Mouse (Mus musculus) C2C12 (cell line): ENCODE measurements around the gene Rsu1. TPM values are rescaled to one million over a fixed set of nuclear protein-coding genes. Genes with fewer than 3 reads are reported as not detected.

Source experiments
- H3K27me3 ChIP-seq: one replicate; pipeline ENCODE4 v1.6.1; 2011; ENCODE audit not compliant: control insufficient read depth, insufficient read depth, insufficient read length
- H3K36me3 ChIP-seq: one replicate; pipeline ENCODE4 v1.6.1; 2011; ENCODE audit not compliant: control insufficient read depth, insufficient read depth
- H3K4me3 ChIP-seq: one replicate; pipeline ENCODE4 v1.5.1; 2011; ENCODE audit warnings: mild to moderate bottlenecking, control low read depth; ENCODE audit not compliant: poor library complexity, insufficient read depth, severe bottlenecking
- H3K79me2 ChIP-seq: one replicate; pipeline ENCODE4 v1.6.1; 2011; ENCODE audit not compliant: control insufficient read depth, insufficient read depth
- H3K79me3 ChIP-seq: one replicate; pipeline ENCODE4 v1.6.1; 2011; ENCODE audit warnings: low read depth, control low read depth
- H3ac ChIP-seq: one replicate; pipeline ENCODE3; 2011; ENCODE audit warnings: low read depth; ENCODE audit not compliant: control insufficient read depth, insufficient read length
- CEBPB ChIP-seq: IDR thresholded peaks from one replicate; pipeline ENCODE4 v1.6.1; 2011; ENCODE audit warnings: low read depth, mild to moderate bottlenecking, control low read depth, moderate library complexity
- CTCF ChIP-seq: IDR thresholded peaks from one replicate; pipeline ENCODE4 v1.5.1; 2011; ENCODE audit not compliant: control insufficient read depth, insufficient read depth, insufficient read length
- FOSL1 ChIP-seq: IDR thresholded peaks from one replicate; pipeline ENCODE4 v1.8.0; 2011; ENCODE audit warnings: mild to moderate bottlenecking, low read length; ENCODE audit not compliant: poor library complexity, insufficient read depth, severe bottlenecking
- MAX ChIP-seq: IDR thresholded peaks from one replicate; pipeline ENCODE4 v1.6.1; 2011; ENCODE audit warnings: mild to moderate bottlenecking, control low read depth
- MYOD1 ChIP-seq: IDR thresholded peaks from one replicate; pipeline ENCODE4 v1.6.1; 2011; ENCODE audit warnings: low read depth; ENCODE audit not compliant: control insufficient read depth, insufficient read length
- MYOG ChIP-seq: IDR thresholded peaks from one replicate; pipeline ENCODE4 v1.6.1; 2011; ENCODE audit not compliant: control insufficient read depth, insufficient read length; ENCODE audit errors: extremely low read depth
- USF1 ChIP-seq: IDR thresholded peaks from one replicate; pipeline ENCODE4 v1.6.1; 2011; ENCODE audit warnings: low read depth, mild to moderate bottlenecking, control low read depth, moderate library complexity
- polyA plus RNA-seq: library from polyadenylated mRNA; unstranded; fragments of >200 nt; fragmentation: generic; extraction: Trizol; gene quantifications from one replicate; pipeline ENCODE4 v1.2.1, GENCODE M21; 2012; ENCODE audit warnings: missing spikeins

The Rsu1 gene
- polyA plus RNA-seq, 1 experiment: 104 TPM

- Histone ChIP-seq H3K79me2 (peaks cover 26% of the 10 kb centered on the region), H3K27me3 (no peaks in the 10 kb centered on the region), H3K36me3 (peaks cover 54% of the 10 kb centered on the region), H3K4me3 (no peak overlapping the region), H3ac (no peak overlapping the region), H3K79me3 (peaks cover 3% of the 10 kb centered on the region)
- TF ChIP-seq CEBPB: no peak
- TF ChIP-seq USF1: no peak
- no peak for TF ChIP-seq CTCF
- TF ChIP-seq MYOD1: no peak
- no peak for TF ChIP-seq MYOG
- no peak for TF ChIP-seq FOSL1
- no peak for TF ChIP-seq MAX
These were observed 12.6 kb downstream of the Rsu1 start for GRCm38 (mm10) chr2:13258606-13259005.

DNA sequence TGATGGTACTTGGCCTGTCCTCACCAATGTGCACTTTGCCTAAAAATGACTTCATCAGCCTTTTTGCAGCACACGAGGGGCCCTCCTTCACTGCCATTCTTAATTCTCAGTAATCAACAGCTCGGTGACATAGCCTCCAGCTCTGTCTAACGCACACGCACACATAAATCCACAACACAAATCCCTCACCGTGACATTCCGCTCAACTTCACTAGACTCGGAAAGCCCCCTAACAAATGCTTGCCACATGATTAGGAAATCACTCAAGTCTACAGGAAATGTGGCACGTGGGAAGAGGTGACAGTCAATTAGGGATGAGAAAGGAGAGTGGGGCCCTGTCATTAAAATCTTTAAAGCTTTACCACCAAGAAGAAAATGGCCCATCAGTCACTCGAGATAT, 30.5 kb downstream of the Rsu1 start:
- no peak overlapping the region for H3K4me3 ChIP-seq

GRCm38 (mm10) chr2:13237140-13237901, 33.9 kb downstream of the Rsu1 start:
- peak; percentile 6 for TF ChIP-seq CTCF
- no peak for TF ChIP-seq USF1
- no peaks in the 10 kb centered on the region for H3K79me3 ChIP-seq
- H3K27me3 ChIP-seq: no peaks in the 10 kb centered on the region
- H3K36me3 ChIP-seq: peaks cover 7% of the 10 kb centered on the region
- H3ac ChIP-seq: no peak overlapping the region
- no peak overlapping the region for H3K4me3 ChIP-seq
- no peaks in the 10 kb centered on the region for H3K79me2 ChIP-seq

More for the DNA sequence above, 30.5 kb downstream of the Rsu1 start:
- H3K27me3 ChIP-seq: no peaks in the 10 kb centered on the region
- H3K79me3 ChIP-seq: no peaks in the 10 kb centered on the region
- H3ac ChIP-seq: no peak overlapping the region
- TF ChIP-seq MAX: no peak
- no peaks in the 10 kb centered on the region for H3K79me2 ChIP-seq
- peaks cover 7% of the 10 kb centered on the region for H3K36me3 ChIP-seq

DNA sequence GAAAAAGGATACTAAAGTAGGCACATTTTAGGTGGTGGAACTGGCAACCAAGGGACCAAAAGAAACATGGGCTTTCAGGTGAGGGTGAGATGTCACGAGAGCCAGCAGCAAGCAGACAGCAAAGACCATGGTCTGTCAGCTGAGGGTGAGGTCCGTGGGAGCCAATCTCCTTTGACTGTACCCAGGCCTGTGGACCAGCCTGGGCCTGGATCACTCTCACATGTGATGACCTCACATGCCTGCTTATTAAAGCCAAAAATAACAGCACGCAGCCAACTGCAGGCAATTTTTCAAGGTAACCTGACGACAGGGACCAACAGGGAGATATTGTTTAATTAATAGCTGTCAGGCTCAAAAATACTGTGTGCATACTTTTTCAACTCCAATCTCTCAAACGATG, 35.5 kb downstream of the Rsu1 start:
- no peaks in the 10 kb centered on the region for H3K79me2 ChIP-seq
- no peak overlapping the region for H3ac ChIP-seq
- H3K36me3 ChIP-seq: peaks cover 7% of the 10 kb centered on the region
- no peaks in the 10 kb centered on the region for H3K27me3 ChIP-seq
- TF ChIP-seq FOSL1: no peak
- no peak for TF ChIP-seq MAX
- TF ChIP-seq MYOG: no peak
- TF ChIP-seq MYOD1: no peak
- no peak for TF ChIP-seq USF1
- no peak for TF ChIP-seq CTCF
- TF ChIP-seq CEBPB: no peak
- no peak overlapping the region for H3K4me3 ChIP-seq
- no peaks in the 10 kb centered on the region for H3K79me3 ChIP-seq

- Histone ChIP-seq H3K4me3 (no peak overlapping the region), H3ac (no peak overlapping the region), H3K79me2 (no peaks in the 10 kb centered on the region), H3K79me3 (no peaks in the 10 kb centered on the region), H3K27me3 (no peaks in the 10 kb centered on the region), H3K36me3 (peaks cover 7% of the 10 kb centered on the region)
- TF ChIP-seq CEBPB (no peak), MYOG (no peak), MYOD1 (no peak), FOSL1 (no peak), MAX (no peak), CTCF (no peak), USF1 (no peak)
These were observed 36.4 kb downstream of the Rsu1 start for GRCm38 (mm10) chr2:13234796-13235195.

DNA sequence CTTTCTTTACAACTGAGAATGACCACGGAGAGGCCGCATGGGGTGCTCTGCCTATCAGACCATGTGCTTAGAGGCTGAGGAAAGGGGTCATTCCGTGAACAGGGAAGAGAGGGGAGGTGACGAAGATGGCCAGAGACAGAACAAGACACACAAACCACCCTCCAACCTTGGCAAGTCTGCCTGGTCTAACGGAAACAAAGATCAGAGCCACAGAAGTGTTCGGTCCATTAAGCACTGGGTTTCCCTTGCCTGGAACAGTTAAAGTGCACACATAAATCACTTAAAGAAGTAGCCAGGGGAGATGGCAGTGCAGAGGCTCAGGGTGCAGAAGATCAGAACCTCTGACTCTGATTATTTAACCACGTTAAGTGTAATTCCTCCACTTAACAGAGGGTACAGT, 37.3 kb downstream of the Rsu1 start:
- no peaks in the 10 kb centered on the region for H3K79me3 ChIP-seq
- H3K79me2 ChIP-seq: no peaks in the 10 kb centered on the region
- no peak overlapping the region for H3K4me3 ChIP-seq
- TF ChIP-seq CTCF: no peak
- no peak for TF ChIP-seq MAX
- no peak for TF ChIP-seq FOSL1
- no peak for TF ChIP-seq USF1
- TF ChIP-seq CEBPB: no peak
- TF ChIP-seq MYOG: no peak
- no peak for TF ChIP-seq MYOD1
- H3ac ChIP-seq: no peak overlapping the region
- H3K36me3 ChIP-seq: peaks cover under 1% of the 10 kb centered on the region
- no peaks in the 10 kb centered on the region for H3K27me3 ChIP-seq
